Mouse (Mus musculus) megakaryocyte-erythroid progenitor cell, adult 5-6 weeks (primary cell): ENCODE results near the gene Prss41. TPM values are rescaled to one million over a fixed set of nuclear protein-coding genes. Genes with fewer than 3 reads are reported as not detected.
"Not testable (repeated sequence)": the region's sequence is repeated elsewhere in the genome, so short reads cannot be mapped to it uniquely, and the experiment has no call there.

Source experiments
- ATAC-seq: replicated peaks from 2 replicates; pipeline ENCODE4 v1.8.0; 2016; ENCODE audit warnings: mild to moderate bottlenecking, inconsistent platforms; ENCODE audit not compliant: severe bottlenecking, poor library complexity, low FRiP score, low TSS enrichment
- total RNA-seq, 2 experiments: library from RNA; stranded (forward) in 1 of 2; stranded (reverse) in 1 of 2; fragments of 200-1000, 215-1000 nt in 1 of 2; fragments of >200 nt in 1 of 2; fragmentation: Nextera tagmentation in 1 of 2; gene quantifications; 2 replicates each; pipeline ENCODE4 v1.2.3; 2014 to 2017

Prss41 gene
- not detected in 2 replicates for total RNA-seq (2014; fragmentation: Nextera tagmentation)
- 0.88 TPM in 1 of 2 replicates, not detected in the other for total RNA-seq (2017)

- ATAC-seq: peak; percentile 63
These were observed at the start of gene Prss41, which contains the start of gene Prss32 for GRCm38 (mm10) chr17:23843812-23844273. TSS of gene Prss41 (minus strand) at chr17:23844172. TSS of gene Prss32 (plus strand) at chr17:23843855.

- not testable (repeated sequence) for ATAC-seq
These were observed 36.6 kb upstream of the Prss41 start, which contains the start of the genes Dcpp1 and Dcpp2 for GRCm38 (mm10) chr17:23880576-23880975. TSS of gene Dcpp1 (plus strand) at chr17:23880876. TSS of gene Dcpp2 (plus strand) at chr17:23880880.

- no peak for ATAC-seq
These were observed 33.2 kb upstream of the Prss41 start for GRCm38 (mm10) chr17:23877166-23877565.

- no peak for ATAC-seq
These were observed 32.8 kb upstream of the Prss41 start for GRCm38 (mm10) chr17:23876741-23877140.

- ATAC-seq: no peak
These were observed 30.2 kb upstream of the Prss41 start for GRCm38 (mm10) chr17:23873884-23874856.

GRCm38 (mm10) chr17:23868513-23868912 lies 24.5 kb upstream of the Prss41 start:
- no peak for ATAC-seq

- ATAC-seq: no peak
These were observed 23.8 kb upstream of the Prss41 start, which contains the start of gene Prss21 for GRCm38 (mm10) chr17:23867756-23868155. TSS of gene Prss21 (plus strand) at chr17:23868056.

GRCm38 (mm10) chr17:23862926-23863325 lies 19.0 kb upstream of the Prss41 start:
- ATAC-seq: no peak

GRCm38 (mm10) chr17:23857913-23858312 lies 13.9 kb upstream of the Prss41 start:
- no peak for ATAC-seq

- ATAC-seq: no peak
These were observed 13.2 kb upstream of the Prss41 start for GRCm38 (mm10) chr17:23857193-23857592.

- ATAC-seq: no peak
These were observed 10.3 kb upstream of the Prss41 start for GRCm38 (mm10) chr17:23854229-23854765.

- ATAC-seq: peak; percentile 79
These were observed 9.3 kb upstream of the Prss41 start for GRCm38 (mm10) chr17:23853292-23853691.

- ATAC-seq: 0 out of 2 replicates have a peak, but pooled peaks have one; percentile 21
These were observed 7.1 kb upstream of the Prss41 start for GRCm38 (mm10) chr17:23850853-23851749.

- no peak for ATAC-seq
These were observed 6.1 kb upstream of the Prss41 start for GRCm38 (mm10) chr17:23850028-23850427.

GRCm38 (mm10) chr17:23843141-23843811 lies 696 bp downstream of the Prss41 start:
- ATAC-seq: 0 out of 2 replicates have a peak, but pooled peaks have one; percentile 30

GRCm38 (mm10) chr17:23841145-23841544 lies 2.8 kb downstream of the Prss41 start:
- ATAC-seq: peak; percentile 71

GRCm38 (mm10) chr17:23836006-23836575 lies 7.9 kb downstream of the Prss41 start, which contains the start of gene Prss33:
TSS of gene Prss33 (minus strand) at chr17:23836056.
- ATAC-seq: no peak

GRCm38 (mm10) chr17:23831201-23831600 lies 12.8 kb downstream of the Prss41 start:
- no peak for ATAC-seq
